Mouse (Mus musculus): Measurements from ENCODE around the gene Mtrex.

Gene Mtrex

GRCm38 (mm10) chr13:112866782-112867181, 60.4 kb downstream of the Mtrex start:
- no peak for DNase-seq

- no peak for DNase-seq
These were observed 64.1 kb downstream of the Mtrex start for GRCm38 (mm10) chr13:112862978-112863677.

- DNase-seq: no peak
These were observed 64.9 kb downstream of the Mtrex start for GRCm38 (mm10) chr13:112862342-112862741.

GRCm38 (mm10) chr13:112861825-112862306, 65.3 kb downstream of the Mtrex start:
- no peak for DNase-seq

GRCm38 (mm10) chr13:112860911-112861310, 66.3 kb downstream of the Mtrex start:
- DNase-seq: no peak

GRCm38 (mm10) chr13:112860370-112860769, 66.8 kb downstream of the Mtrex start:
- no peak for DNase-seq

GRCm38 (mm10) chr13:112859574-112860134, 67.5 kb downstream of the Mtrex start:
- no peak for DNase-seq

GRCm38 (mm10) chr13:112857921-112858320, 69.3 kb downstream of the Mtrex start:
- DNase-seq: no peak

GRCm38 (mm10) chr13:112854402-112854801, 72.8 kb downstream of the Mtrex start:
- DNase-seq: no peak

GRCm38 (mm10) chr13:112853710-112854316, 73.4 kb downstream of the Mtrex start:
- DNase-seq: no peak

- no peak for DNase-seq
These were observed 81.3 kb downstream of the Mtrex start for GRCm38 (mm10) chr13:112845931-112846330.

- DNase-seq: peak; percentile 42
These were observed 86.7 kb downstream of the Mtrex start for GRCm38 (mm10) chr13:112840241-112841087.

- DNase-seq: no peak
These were observed 88.5 kb downstream of the Mtrex start for GRCm38 (mm10) chr13:112838562-112839232.

- DNase-seq: no peak
These were observed 89.5 kb downstream of the Mtrex start for GRCm38 (mm10) chr13:112837621-112838155.

- DNase-seq: no peak
These were observed 90.2 kb downstream of the Mtrex start for GRCm38 (mm10) chr13:112836951-112837350.

GRCm38 (mm10) chr13:112835113-112835512, 92.1 kb downstream of the Mtrex start:
- no peak for DNase-seq

GRCm38 (mm10) chr13:112833895-112834263, 93.3 kb downstream of the Mtrex start:
- DNase-seq: no peak

GRCm38 (mm10) chr13:112833253-112833894, 93.8 kb downstream of the Mtrex start:
- no peak for DNase-seq

- DNase-seq: no peak
These were observed 94.6 kb downstream of the Mtrex start for GRCm38 (mm10) chr13:112832589-112832988.

GRCm38 (mm10) chr13:112829619-112830018, 97.6 kb downstream of the Mtrex start:
- no peak for DNase-seq

GRCm38 (mm10) chr13:112825479-112825878, 101.7 kb downstream of the Mtrex start:
- no peak for DNase-seq

Measured in right cerebral cortex, postnatal 25 days (tissue).